Mouse (Mus musculus) ES-E14 (cell line): ENCODE measurements at regions not wholly inside any gene's neighbourhood (a gene's known extent, or its start where the extent isn't known, plus 50 kb on each side); places are given as distances from the start of the nearest gene placed in this dataset.
"Not testable (repeated sequence)": the region's sequence is repeated elsewhere in the genome, so short reads cannot be mapped to it uniquely, and the experiment has no call there.

Source experiments
- DNase-seq: peaks from one replicate; pipeline ENCODE4 v3.0.0-alpha.2; 2013; ENCODE audit warnings: low read depth, low spot score
- H3K27ac ChIP-seq: 2 replicates; pipeline ENCODE4 v1.5.1; 2012; ENCODE audit warnings: low read depth, mild to moderate bottlenecking, low read length, moderate library complexity, mixed read lengths; ENCODE audit not compliant: poor library complexity, insufficient read depth, severe bottlenecking
- H3K36me3 ChIP-seq: 2 replicates; pipeline ENCODE4 v1.6.1; 2012; ENCODE audit warnings: mild to moderate bottlenecking, low read length, moderate library complexity, mixed read lengths; ENCODE audit not compliant: control insufficient read depth, poor library complexity, insufficient read depth, severe bottlenecking
- H3K4me1 ChIP-seq, 2 experiments: fragments of 150-350 bp in 1 of 2; sonication (generic) in 1 of 2; 2 replicates each; pipeline ENCODE4 v1.6.1; 2012; ENCODE audit warnings: low read length in 2 of 2, mild to moderate bottlenecking in 1 of 2, mixed read lengths in 1 of 2; ENCODE audit not compliant: control insufficient read depth in 2 of 2, insufficient read depth in 2 of 2, poor library complexity in 1 of 2
- H3K4me3 ChIP-seq, 2 experiments: fragments of 150-350 bp in 1 of 2; sonication (generic) in 1 of 2; 2 replicates each; pipeline ENCODE4 v1.5.1; 2012; ENCODE audit warnings: low read length in 2 of 2, low read depth in 1 of 2, mild to moderate bottlenecking in 1 of 2, mixed read lengths in 1 of 2; ENCODE audit not compliant: insufficient read depth in 1 of 2, poor library complexity in 1 of 2, severe bottlenecking in 1 of 2
- H3K9ac ChIP-seq: 2 replicates; pipeline ENCODE4 v1.6.1; 2012; ENCODE audit warnings: low read depth, mild to moderate bottlenecking, low read length, mixed read lengths; ENCODE audit not compliant: poor library complexity, insufficient read depth, severe bottlenecking
- H3K9me3 ChIP-seq: fragments of 150-350 bp; sonication (generic); 2 replicates; pipeline ENCODE4 v1.6.1; 2012; ENCODE audit warnings: low read depth, mild to moderate bottlenecking, low read length; ENCODE audit not compliant: control insufficient read depth, insufficient read depth
- CHD2 ChIP-seq: IDR thresholded peaks from 2 replicates; pipeline ENCODE4 v1.6.1; 2014; ENCODE audit warnings: mild to moderate bottlenecking, low read depth, low read length, inconsistent platforms
- HCFC1 ChIP-seq: IDR thresholded peaks from 2 replicates; pipeline ENCODE4 v1.6.1; 2012; ENCODE audit warnings: low read length, inconsistent platforms, borderline replicate concordance; ENCODE audit not compliant: insufficient read depth
- MAFK ChIP-seq: IDR thresholded peaks from 2 replicates; pipeline ENCODE4 v1.6.1; 2014; ENCODE audit warnings: mild to moderate bottlenecking, low read depth, low read length, inconsistent platforms; ENCODE audit not compliant: insufficient read depth
- ZC3H11A ChIP-seq: IDR thresholded peaks from 2 replicates; pipeline ENCODE4 v1.6.1; 2012; ENCODE audit warnings: low read depth, mild to moderate bottlenecking, inconsistent platforms, low read length, borderline replicate concordance
- ZNF384 ChIP-seq: IDR thresholded peaks from 2 replicates; pipeline ENCODE4 v1.6.1; 2012; ENCODE audit warnings: low read depth, low read length, inconsistent platforms
- in situ Hi-C, 2 experiments: fragments of 600-800 bp; cut with MboI; formaldehyde crosslinking; loops; one replicate each; pipeline ENCODE4 v1.15.1; 2025; ENCODE audit warnings: low sequenced_read_pairs in 2 of 2, inconsistent platforms in 1 of 2; ENCODE audit not compliant: unreplicated experiment in 2 of 2

- no peak overlapping the region for H3K4me3 ChIP-seq
- H3K27ac ChIP-seq = no peak overlapping the region
- no peaks in the 10 kb centered on the region for H3K9me3 ChIP-seq
- in situ Hi-C loops = no loop called here
- no peak overlapping the region for H3K9ac ChIP-seq
- no peak for DNase-seq
- no peaks in the 10 kb centered on the region for H3K36me3 ChIP-seq
- no peaks in the 10 kb centered on the region for H3K4me1 ChIP-seq
- TF ChIP-seq CHD2 (no peak), ZC3H11A (no peak), ZNF384 (no peak), MAFK (no peak), HCFC1 (no peak)
Measured at GRCm38 (mm10) chr11:13605152-13605697, 993.9 kb upstream of the Pom121l12 start.

GRCm38 (mm10) chr11:13584726-13585125, 1014.4 kb upstream of the Pom121l12 start:
- H3K27ac ChIP-seq = no peak overlapping the region
- no peaks in the 10 kb centered on the region for H3K36me3 ChIP-seq
- H3K9ac ChIP-seq = no peak overlapping the region
- in situ Hi-C loops = no loop called here
- H3K4me3 ChIP-seq = no peak overlapping the region
- H3K4me1 ChIP-seq = no peaks in the 10 kb centered on the region
- no peak for DNase-seq
- no peaks in the 10 kb centered on the region for H3K9me3 ChIP-seq
- TF ChIP-seq ZC3H11A = no peak
- no peak for TF ChIP-seq ZNF384
- no peak for TF ChIP-seq HCFC1
- no peak for TF ChIP-seq MAFK
- TF ChIP-seq CHD2 = no peak

GRCm38 (mm10) chr11:13555267-13555666, 1043.8 kb upstream of the Pom121l12 start:
- H3K27ac ChIP-seq = no peak overlapping the region
- H3K4me3 ChIP-seq = no peak overlapping the region
- H3K4me1 ChIP-seq = no peaks in the 10 kb centered on the region
- DNase-seq = no peak
- no peaks in the 10 kb centered on the region for H3K9me3 ChIP-seq
- in situ Hi-C loops = no loop called here
- H3K9ac ChIP-seq = no peak overlapping the region
- H3K36me3 ChIP-seq = no peaks in the 10 kb centered on the region
- TF ChIP-seq ZC3H11A = no peak
- no peak for TF ChIP-seq ZNF384
- no peak for TF ChIP-seq MAFK
- TF ChIP-seq HCFC1 = no peak
- TF ChIP-seq CHD2 = no peak

- H3K4me1 ChIP-seq, H3K36me3 ChIP-seq, H3K9ac ChIP-seq, H3K27ac ChIP-seq, in situ Hi-C loops, H3K9me3 ChIP-seq, H3K4me3 ChIP-seq: not testable (repeated sequence)
- TF ChIP-seq ZNF384 = 0 out of 2 replicates have a peak, but pooled peaks have one; percentile 37
- DNase-seq = peak; percentile 3
Measured at GRCm38 (mm10) chr11:13519618-13520017, 1054.9 kb upstream of the Cobl start.

GRCm38 (mm10) chr11:13510914-13511313, 1046.2 kb upstream of the Cobl start:
- H3K27ac ChIP-seq, in situ Hi-C loops, H3K4me1 ChIP-seq, H3K4me3 ChIP-seq, H3K36me3 ChIP-seq, DNase-seq, H3K9ac ChIP-seq, H3K9me3 ChIP-seq: not testable (repeated sequence)
